25 mouse cellular contexts compared by ENCODE assay signal in the genomic region with DNA sequence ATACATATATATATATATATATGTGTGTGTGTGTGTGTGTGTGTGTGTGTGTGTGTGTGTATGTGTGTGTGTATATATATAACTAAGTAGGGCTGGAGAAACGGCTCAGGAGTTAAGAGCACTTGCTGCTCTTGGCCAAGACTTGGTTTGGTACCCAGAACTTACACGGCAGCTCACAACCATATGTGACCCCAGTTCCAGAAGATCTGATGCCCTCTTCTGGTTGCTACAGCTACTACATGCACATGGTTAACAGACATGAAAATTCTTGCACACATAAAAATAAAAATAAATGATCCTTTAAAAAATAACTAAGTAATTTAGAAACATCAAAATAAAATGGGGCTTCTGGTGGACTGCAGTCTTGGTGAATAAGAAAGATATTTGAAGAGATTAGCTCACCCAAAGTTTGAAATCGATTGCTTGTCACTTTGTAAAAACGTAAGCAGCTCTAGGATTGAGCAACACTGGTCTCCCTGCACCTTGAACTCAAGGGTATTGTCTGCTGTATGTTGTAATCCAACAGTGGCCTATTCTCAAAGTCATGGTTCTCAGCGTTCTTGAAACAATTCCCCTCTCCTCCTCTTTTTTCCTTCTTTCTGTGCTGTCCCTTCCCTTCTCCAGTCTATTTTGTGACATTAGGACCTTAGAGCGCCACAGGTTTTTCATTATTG. TPM values are rescaled to one million over a fixed set of nuclear protein-coding genes. Genes with fewer than 3 reads are reported as not detected.
DNase-seq lines count a peak whose midpoint lies in the region; TF ChIP-seq lines count a peak whose summit lies in the region.
"Had no signal": no experiment of that assay in that cellular context is flagged by ENCODE, and none has a peak within 500 bp of the region (broad histone marks: within the 10 kb centered on the region; RNA-seq: fewer than 3 reads in every experiment).

No protein-coding gene starts in this region.

- H3K4me3 ChIP-seq in gastrocnemius, adult 2 months, result no peak overlapping the region
- H3K4me3 ChIP-seq: forebrain, embryonic 10.5 days; liver, embryonic 13.5 days; megakaryocyte, embryonic 14.5 days; neural tube, embryonic 13.5 days had no signal

- peak; percentile 37; the same call in 1 of the 2 replicates for TF ChIP-seq CTCF in gastrocnemius, adult 2 months (IDR thresholded peaks at IDR 0.05)

- intact Hi-C loops in gastrocnemius, adult 2 months (cut with DNase I), result no loop called here

- DNase-seq in gastrocnemius, adult 2 months, result no peak
- no peak for DNase-seq in gastrocnemius, adult 8-10 months (ENCODE audit: low spot score in 2 of 2)
- peak; percentile 14 for DNase-seq in kidney, postnatal 14 days
- DNase-seq in kidney, adult 8-10 months, result no peak
- peak; percentile 1 for DNase-seq in thymus, postnatal 25 days
- DNase-seq in thymus, postnatal 36 days, result no peak
- no peak for DNase-seq in spleen, adult 18-20 months
- DNase-seq in adrenal gland, postnatal 10 days, result no peak
- DNase-seq: adrenal gland, postnatal 14 days; cerebellum, adult 11-12 months; cerebellum, postnatal 25 days; heart, adult 18-20 months; heart, postnatal 36 days; kidney, adult 11 months; left cerebral cortex, postnatal 4 days; liver, embryonic 13.5 days; lung, postnatal 10 days; midbrain, embryonic 14.5 days had no signal

- H3K27ac ChIP-seq in gastrocnemius, adult 2 months, result no peak overlapping the region
- H3K27ac ChIP-seq: forebrain, embryonic 10.5 days; hindbrain, embryonic 14.5 days; liver, embryonic 13.5 days; neural tube, embryonic 13.5 days had no signal

RNA-seq across cellular contexts. Expression of a gene that starts 22.5 kb away (rescaled TPM):
- total RNA-seq in gastrocnemius, adult 2 months (2021), result 100 to 1,000 TPM; 141 to 190 TPM
- total RNA-seq in gastrocnemius, adult 8-10 months (2022), result 100 to 1,000 TPM; 156 to 181 (median 167) TPM
- total RNA-seq in adrenal gland, postnatal 10 days (2021), result 1 to 10 TPM in 1 of 2 experiments, under 1 TPM in 1; 0.33 to 1.9 TPM
- total RNA-seq: adrenal gland, postnatal 14 days; CH12.LX had no signal

RNA-seq across cellular contexts. Expression of a gene that starts 39.8 kb away (rescaled TPM):
- 1 to 10 TPM; 1.6 to 2.1 TPM for total RNA-seq in gastrocnemius, adult 2 months (2021)
- 1 to 10 TPM; 1.0 to 1.3 (median 1.2) TPM for total RNA-seq in gastrocnemius, adult 8-10 months (2022)
- total RNA-seq in adrenal gland, postnatal 10 days (2021), result 1 to 10 TPM; 8.5 to 9.1 TPM

RNA-seq across cellular contexts. Expression of a gene that starts 46.8 kb away (rescaled TPM):
- total RNA-seq in gastrocnemius, adult 2 months (2021), result not detected
- total RNA-seq in gastrocnemius, adult 8-10 months (2022), result under 1 TPM in 2 of 4 experiments, not detected in 2; 0.22 to 0.59 TPM
- total RNA-seq in adrenal gland, postnatal 10 days (2021), result not detected
- total RNA-seq: adrenal gland, postnatal 14 days; CH12.LX; gastrocnemius, adult 18-20 months; heart, adult 18-20 months; heart, postnatal 36 days; layer of hippocampus, adult 18-20 months; left cerebral cortex, postnatal 4 days had no signal

Comparison
In these comparisons a context has a peak if more than half of its experiments do, and no peak if none do; other contexts are left out.
1. DNase-seq: peak in kidney, postnatal 14 days (single experiment) and thymus, postnatal 25 days (single experiment); none in gastrocnemius, adult 2 months (single experiment), gastrocnemius, adult 8-10 months (0 of 2), kidney, adult 8-10 months (0 of 2), thymus, postnatal 36 days (0 of 2), spleen, adult 18-20 months (0 of 2) and adrenal gland, postnatal 10 days (single experiment).
2. RNA of a gene that starts 22.5 kb away (total RNA-seq): 141 to 190 TPM in gastrocnemius, adult 2 months and 156 to 181 TPM in gastrocnemius, adult 8-10 months; 0.33 to 1.9 TPM in adrenal gland, postnatal 10 days; every median in the first group is over 10 times any median in the second.